Mouse (Mus musculus) intestine, embryonic 16.5 days (tissue): Measurements from ENCODE around the gene Fstl4. TPM values are rescaled to one million over a fixed set of nuclear protein-coding genes. Genes with fewer than 3 reads are reported as not detected.
"Not testable (repeated sequence)": the region's sequence is repeated elsewhere in the genome, so short reads cannot be mapped to it uniquely, and the experiment has no call there.

Experiments used
- ATAC-seq: fragments of 200-750 bp; cut with Nextera tagmentation; 2 replicates; pipeline ENCODE4 v1.8.0; 2017; ENCODE audit warnings: moderate TSS enrichment, moderate library complexity
- H3K27ac ChIP-seq: fragments of 300-500 bp; sonication (generic); 2 replicates; pipeline ENCODE4 v1.5.1; 2014; ENCODE audit warnings: mild to moderate bottlenecking, low read length
- H3K27me3 ChIP-seq: fragments of 300-500 bp; sonication (generic); replicated peaks from 2 replicates; pipeline ENCODE4 v1.6.1; 2014; ENCODE audit warnings: low read length, control low read depth, mixed read lengths; ENCODE audit not compliant: control insufficient read depth, insufficient read depth
- H3K36me3 ChIP-seq: fragments of 300-500 bp; sonication (generic); 2 replicates; pipeline ENCODE4 v1.6.1; 2014; ENCODE audit warnings: low read length, control low read depth; ENCODE audit not compliant: control insufficient read depth, insufficient read depth
- H3K4me1 ChIP-seq: fragments of 300-500 bp; sonication (generic); 2 replicates; pipeline ENCODE4 v1.6.1; 2014; ENCODE audit warnings: low read length, control low read depth, mixed read lengths; ENCODE audit not compliant: control insufficient read depth, insufficient read depth
- H3K4me2 ChIP-seq: fragments of 300-500 bp; sonication (generic); 2 replicates; pipeline ENCODE4 v1.6.1; 2014; ENCODE audit warnings: low read depth, low read length, control low read depth
- H3K4me3 ChIP-seq: fragments of 300-500 bp; sonication (generic); 2 replicates; pipeline ENCODE4 v1.5.1; 2014; ENCODE audit warnings: mild to moderate bottlenecking, low read length
- H3K9ac ChIP-seq: fragments of 300-500 bp; sonication (generic); 2 replicates; pipeline ENCODE4 v1.6.1; 2014; ENCODE audit warnings: low read depth, low read length
- H3K9me3 ChIP-seq: fragments of 300-500 bp; sonication (generic); 2 replicates; pipeline ENCODE4 v1.6.1; 2016; ENCODE audit warnings: low read length, control low read depth; ENCODE audit not compliant: control insufficient read depth
- WGBS: fragments of 180-500 bp; shearing (Covaris S2); extraction: QIAGEN DNeasy Blood & Tissue Kit; methylation state at CpG from one replicate; pipeline ENCODE4 v1.1.7; 2014; 5-methylcytosine and 5-hydroxymethylcytosine counted together
- polyA plus RNA-seq: library from polyadenylated mRNA; unstranded; fragments of >200 nt; fragmentation: Nextera tagmentation; extraction: Ambion mirVana; gene quantifications from 2 replicates; pipeline ENCODE4 v1.2.1, GENCODE M21; 2015

The Fstl4 gene
- polyA plus RNA-seq, 1 experiment from 2014 or later, result 6.1 TPM

- WGBS, result 82% methylated on average over 7 of the region's 7 CpGs
- Histone ChIP-seq H3K9me3 (peaks cover 4% of the 10 kb centered on the region), H3K4me3 (no peak overlapping the region), H3K36me3 (no peaks in the 10 kb centered on the region), H3K9ac (no peak overlapping the region), H3K4me1 (no peaks in the 10 kb centered on the region), H3K27me3 (no peaks in the 10 kb centered on the region), H3K4me2 (no peak overlapping the region), H3K27ac (no peak overlapping the region)
- ATAC-seq, result no peak
Observed at GRCm38 (mm10) chr11:53077641-53078040, 313.2 kb downstream of the Fstl4 start.

- no peak for ATAC-seq
- Histone ChIP-seq H3K9ac (no peak overlapping the region), H3K4me1 (no peaks in the 10 kb centered on the region), H3K27me3 (no peaks in the 10 kb centered on the region), H3K4me3 (no peak overlapping the region), H3K27ac (no peak overlapping the region), H3K36me3 (no peaks in the 10 kb centered on the region), H3K9me3 (peaks cover 4% of the 10 kb centered on the region), H3K4me2 (no peak overlapping the region)
- WGBS, result 74% methylated on average over 7 of the region's 7 CpGs
Observed at GRCm38 (mm10) chr11:53078419-53079334, 314.2 kb downstream of the Fstl4 start.

- Histone ChIP-seq H3K27ac (no peak overlapping the region), H3K9me3 (peaks cover 4% of the 10 kb centered on the region), H3K9ac (no peak overlapping the region), H3K36me3 (no peaks in the 10 kb centered on the region), H3K27me3 (no peaks in the 10 kb centered on the region), H3K4me1 (no peaks in the 10 kb centered on the region), H3K4me3 (no peak overlapping the region), H3K4me2 (no peak overlapping the region)
- ATAC-seq, result no peak
- WGBS, result 81% methylated on average over 6 of the region's 6 CpGs
Observed at GRCm38 (mm10) chr11:53081310-53081709, 316.9 kb downstream of the Fstl4 start.

- WGBS, result 78% methylated on average over 6 of the region's 6 CpGs
Observed at GRCm38 (mm10) chr11:53085367-53085766, 320.9 kb downstream of the Fstl4 start.

GRCm38 (mm10) chr11:53085858-53086565 is 321.6 kb downstream of the Fstl4 start:
- Histone ChIP-seq H3K36me3 (no peaks in the 10 kb centered on the region), H3K27ac (no peak overlapping the region), H3K9ac (no peak overlapping the region), H3K4me2 (no peak overlapping the region), H3K4me3 (no peak overlapping the region), H3K4me1 (no peaks in the 10 kb centered on the region), H3K9me3 (no peaks in the 10 kb centered on the region), H3K27me3 (no peaks in the 10 kb centered on the region)
- ATAC-seq, result no peak
- 77% methylated on average over 9 of the region's 9 CpGs for WGBS

More at GRCm38 (mm10) chr11:53085367-53085766, 320.9 kb downstream of the Fstl4 start:
- Histone ChIP-seq H3K27me3 (no peaks in the 10 kb centered on the region), H3K9ac (no peak overlapping the region), H3K36me3 (no peaks in the 10 kb centered on the region), H3K4me3 (no peak overlapping the region), H3K9me3 (no peaks in the 10 kb centered on the region), H3K27ac (no peak overlapping the region), H3K4me1 (no peaks in the 10 kb centered on the region), H3K4me2 (no peak overlapping the region)
- no peak for ATAC-seq

- 93% methylated on average over 3 of the region's 3 CpGs for WGBS
- ATAC-seq, result not testable (repeated sequence)
Observed at GRCm38 (mm10) chr11:53087896-53088295, 323.5 kb downstream of the Fstl4 start.

GRCm38 (mm10) chr11:53091596-53091995 is 327.2 kb downstream of the Fstl4 start:
- H3K9ac ChIP-seq, result no peak overlapping the region
- no peaks in the 10 kb centered on the region for H3K36me3 ChIP-seq
- no peak overlapping the region for H3K27ac ChIP-seq
- H3K4me3 ChIP-seq, result no peak overlapping the region
- no peak overlapping the region for H3K4me2 ChIP-seq
- H3K27me3 ChIP-seq, result no peaks in the 10 kb centered on the region
- no peaks in the 10 kb centered on the region for H3K9me3 ChIP-seq
- WGBS, result 32% methylated on average over 5 of the region's 5 CpGs
- no peak for ATAC-seq
- no peaks in the 10 kb centered on the region for H3K4me1 ChIP-seq

More at GRCm38 (mm10) chr11:53087896-53088295, 323.5 kb downstream of the Fstl4 start:
- not testable (repeated sequence) for H3K4me1 ChIP-seq, H3K9me3 ChIP-seq, H3K4me2 ChIP-seq, H3K4me3 ChIP-seq, H3K9ac ChIP-seq, H3K27ac ChIP-seq, H3K36me3 ChIP-seq, H3K27me3 ChIP-seq

GRCm38 (mm10) chr11:53096871-53097270 is 332.4 kb downstream of the Fstl4 start:
- no peak for ATAC-seq
- H3K4me1 ChIP-seq, result peaks cover 3% of the 10 kb centered on the region; the same call in 1 of the 2 replicates

GRCm38 (mm10) chr11:53097331-53097730 is 332.9 kb downstream of the Fstl4 start:
- H3K4me3 ChIP-seq, result no peak overlapping the region
- no peak for ATAC-seq
- H3K27me3 ChIP-seq, result no peaks in the 10 kb centered on the region
- H3K9ac ChIP-seq, result no peak overlapping the region
- H3K9me3 ChIP-seq, result no peaks in the 10 kb centered on the region
- no peak overlapping the region for H3K4me2 ChIP-seq
- no peaks in the 10 kb centered on the region for H3K36me3 ChIP-seq
- H3K4me1 ChIP-seq, result peaks cover 3% of the 10 kb centered on the region; the same call in 1 of the 2 replicates
- WGBS, result 77% methylated on average over 8 of the region's 8 CpGs
- H3K27ac ChIP-seq, result no peak overlapping the region

More at GRCm38 (mm10) chr11:53096871-53097270, 332.4 kb downstream of the Fstl4 start:
- H3K27ac ChIP-seq, result no peak overlapping the region
- no peak overlapping the region for H3K4me2 ChIP-seq
- H3K4me3 ChIP-seq, result no peak overlapping the region
- H3K27me3 ChIP-seq, result no peaks in the 10 kb centered on the region
- no peak overlapping the region for H3K9ac ChIP-seq
- 78% methylated on average over 9 of the region's 9 CpGs for WGBS
- no peaks in the 10 kb centered on the region for H3K9me3 ChIP-seq
- H3K36me3 ChIP-seq, result no peaks in the 10 kb centered on the region
